Mouse (Mus musculus) hindlimb bud, embryonic 11.5 days (tissue): Measurements from ENCODE around the gene Pcf11.

Source experiments
- DNase-seq: peaks from one replicate; pipeline ENCODE4 v3.0.0-alpha.2; 2012; ENCODE audit warnings: low read depth, low spot score; ENCODE audit errors: extremely low spot score

Pcf11 gene

GRCm38 (mm10) chr7:92638050-92638449 is 31.7 kb downstream of the Pcf11 start:
- no peak for DNase-seq

- DNase-seq, result peak; percentile 87
These were observed 32.6 kb downstream of the Pcf11 start, which contains the start of gene Ankrd42 for GRCm38 (mm10) chr7:92637021-92637625. Gene Ankrd42 (minus strand): TSS chr7:92637142.

- DNase-seq, result no peak
These were observed 33.3 kb downstream of the Pcf11 start for GRCm38 (mm10) chr7:92636295-92637011.

GRCm38 (mm10) chr7:92630167-92630566 is 39.6 kb downstream of the Pcf11 start:
- no peak for DNase-seq

- no peak for DNase-seq
These were observed 45.2 kb downstream of the Pcf11 start for GRCm38 (mm10) chr7:92624488-92624887.

DNA sequence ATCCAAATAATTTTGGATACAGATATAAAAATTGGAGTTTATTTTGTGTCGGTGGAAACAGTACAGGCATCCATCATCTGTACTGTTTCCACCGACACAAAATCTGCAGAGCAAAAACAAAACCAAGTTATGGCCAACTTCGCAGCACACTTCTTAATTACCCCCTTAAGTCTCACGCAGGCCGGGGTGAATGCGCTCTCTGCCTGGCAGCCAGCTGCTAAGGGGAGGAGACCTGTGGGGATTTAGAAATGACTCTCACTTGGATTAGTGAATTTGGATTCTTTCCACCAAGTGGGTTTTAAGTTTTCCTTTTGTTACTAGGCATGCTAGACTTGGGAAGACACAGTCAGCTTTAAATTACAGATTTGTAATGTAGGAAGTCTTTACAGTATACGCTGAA is 58.9 kb downstream of the Pcf11 start:
- no peak for DNase-seq

- no peak for DNase-seq
These were observed 64.8 kb downstream of the Pcf11 start for GRCm38 (mm10) chr7:92604961-92605360.
